Mouse (Mus musculus): Measurements from ENCODE around the gene Bhlhe41. TPM values are rescaled to one million over a fixed set of nuclear protein-coding genes. Genes with fewer than 3 reads are reported as not detected.
A peak's percentile ranks its signal among the peaks of the same experiment; 100 is the strongest.

The Bhlhe41 gene
- polyA plus RNA-seq, 1 experiment from 2014 or later = 0.12 TPM

- H3K36me3 ChIP-seq (replicated peaks) = no peaks in the 10 kb centered on the region
- H3K27me3 ChIP-seq = peaks cover 22% of the 10 kb centered on the region
- no peaks in the 10 kb centered on the region for H3K9me3 ChIP-seq (replicated peaks)
- H3K9ac ChIP-seq = no peak overlapping the region
- WGBS (ENCODE audit: insufficient replicate concordance) = 76% methylated on average over 7 of the region's 7 CpGs
- no peak for ATAC-seq (ENCODE audit: insufficient read depth)
- peaks cover 6% of the 10 kb centered on the region for H3K4me1 ChIP-seq (replicated peaks)
- no peak overlapping the region for H3K27ac ChIP-seq (replicated peaks)
- H3K4me3 ChIP-seq (replicated peaks) = no peak overlapping the region
- no peak overlapping the region for H3K4me2 ChIP-seq
These were observed 7.9 kb downstream of the Bhlhe41 start for GRCm38 (mm10) chr6:145857428-145857827.

GRCm38 (mm10) chr6:145855720-145856551 lies 9.4 kb downstream of the Bhlhe41 start:
- no peak overlapping the region for H3K9ac ChIP-seq
- peak overlapping the region; percentile 46 for H3K4me2 ChIP-seq
- H3K4me1 ChIP-seq (replicated peaks) = peaks cover 6% of the 10 kb centered on the region
- H3K36me3 ChIP-seq (replicated peaks) = no peaks in the 10 kb centered on the region
- no peak overlapping the region for H3K27ac ChIP-seq (replicated peaks)
- no peaks in the 10 kb centered on the region for H3K9me3 ChIP-seq (replicated peaks)
- peak; percentile 53 for ATAC-seq (ENCODE audit: insufficient read depth)
- 15% methylated on average over 28 of the region's 28 CpGs for WGBS (ENCODE audit: insufficient replicate concordance)
- H3K4me3 ChIP-seq (replicated peaks) = no peak overlapping the region
- peaks cover 10% of the 10 kb centered on the region; the same call in 1 of the 2 replicates for H3K27me3 ChIP-seq

- Histone ChIP-seq H3K9me3 (replicated peaks) (no peaks in the 10 kb centered on the region), H3K4me1 (replicated peaks) (peaks cover 6% of the 10 kb centered on the region), H3K36me3 (replicated peaks) (no peaks in the 10 kb centered on the region), H3K27ac (replicated peaks) (no peak overlapping the region), H3K4me3 (replicated peaks) (no peak overlapping the region), H3K4me2 (no peak overlapping the region), H3K9ac (no peak overlapping the region), H3K27me3 (0 out of 2 replicates have a peak, but pooled peaks cover 3% of the 10 kb centered on the region)
- no peak for ATAC-seq (ENCODE audit: insufficient read depth)
- 62% methylated on average over 5 of the region's 5 CpGs for WGBS (ENCODE audit: insufficient replicate concordance)
These were observed 10.6 kb downstream of the Bhlhe41 start for GRCm38 (mm10) chr6:145854756-145855155.

- ATAC-seq (ENCODE audit: insufficient read depth) = no peak
- Histone ChIP-seq H3K27ac (replicated peaks) (no peak overlapping the region), H3K27me3 (0 out of 2 replicates have a peak, but pooled peaks cover 2% of the 10 kb centered on the region), H3K36me3 (replicated peaks) (no peaks in the 10 kb centered on the region), H3K4me1 (replicated peaks) (peaks cover 6% of the 10 kb centered on the region), H3K4me2 (no peak overlapping the region), H3K9me3 (replicated peaks) (no peaks in the 10 kb centered on the region), H3K9ac (no peak overlapping the region), H3K4me3 (replicated peaks) (no peak overlapping the region)
- WGBS (ENCODE audit: insufficient replicate concordance) = 70% methylated on average over 10 of the region's 10 CpGs
These were observed 11.8 kb downstream of the Bhlhe41 start for GRCm38 (mm10) chr6:145853356-145854079.

GRCm38 (mm10) chr6:145852708-145853107 lies 12.7 kb downstream of the Bhlhe41 start:
- Histone ChIP-seq H3K27ac (replicated peaks) (no peak overlapping the region), H3K4me2 (no peak overlapping the region), H3K27me3 (no peaks in the 10 kb centered on the region), H3K4me3 (replicated peaks) (no peak overlapping the region), H3K36me3 (replicated peaks) (no peaks in the 10 kb centered on the region), H3K4me1 (replicated peaks) (peaks cover 6% of the 10 kb centered on the region), H3K9me3 (replicated peaks) (no peaks in the 10 kb centered on the region), H3K9ac (no peak overlapping the region)
- ATAC-seq (ENCODE audit: insufficient read depth) = no peak
- 78% methylated on average over 7 of the region's 7 CpGs for WGBS (ENCODE audit: insufficient replicate concordance)

- no peak for ATAC-seq (ENCODE audit: insufficient read depth)
- Histone ChIP-seq H3K27me3 (no peaks in the 10 kb centered on the region), H3K36me3 (replicated peaks) (no peaks in the 10 kb centered on the region), H3K4me2 (no peak overlapping the region), H3K4me1 (replicated peaks) (peaks cover 6% of the 10 kb centered on the region), H3K4me3 (replicated peaks) (no peak overlapping the region), H3K27ac (replicated peaks) (no peak overlapping the region), H3K9me3 (replicated peaks) (no peaks in the 10 kb centered on the region), H3K9ac (no peak overlapping the region)
- WGBS (ENCODE audit: insufficient replicate concordance) = 60% methylated on average over 11 of the region's 11 CpGs
These were observed 13.4 kb downstream of the Bhlhe41 start for GRCm38 (mm10) chr6:145851956-145852355.

- no peak for ATAC-seq (ENCODE audit: insufficient read depth)
- 21% methylated on average over 2 of the region's 2 CpGs for WGBS (ENCODE audit: insufficient replicate concordance)
These were observed 14.6 kb downstream of the Bhlhe41 start for GRCm38 (mm10) chr6:145850789-145851188.

GRCm38 (mm10) chr6:145847661-145848060 lies 17.7 kb downstream of the Bhlhe41 start:
- Histone ChIP-seq H3K27ac (replicated peaks) (no peak overlapping the region), H3K4me1 (replicated peaks) (no peaks in the 10 kb centered on the region), H3K9me3 (replicated peaks) (no peaks in the 10 kb centered on the region), H3K9ac (no peak overlapping the region), H3K4me2 (no peak overlapping the region), H3K27me3 (no peaks in the 10 kb centered on the region), H3K36me3 (replicated peaks) (no peaks in the 10 kb centered on the region), H3K4me3 (replicated peaks) (no peak overlapping the region)
- no peak for ATAC-seq (ENCODE audit: insufficient read depth)
- 70% methylated on average over 8 of the region's 8 CpGs for WGBS (ENCODE audit: insufficient replicate concordance)

More at GRCm38 (mm10) chr6:145850789-145851188, 14.6 kb downstream of the Bhlhe41 start:
- Histone ChIP-seq H3K4me1 (replicated peaks) (peaks cover 4% of the 10 kb centered on the region), H3K27ac (replicated peaks) (no peak overlapping the region), H3K4me2 (no peak overlapping the region), H3K27me3 (no peaks in the 10 kb centered on the region), H3K4me3 (replicated peaks) (no peak overlapping the region), H3K9ac (no peak overlapping the region), H3K36me3 (replicated peaks) (no peaks in the 10 kb centered on the region), H3K9me3 (replicated peaks) (no peaks in the 10 kb centered on the region)

- 57% methylated on average over 6 of the region's 6 CpGs for WGBS (ENCODE audit: insufficient replicate concordance)
- Histone ChIP-seq H3K9ac (no peak overlapping the region), H3K36me3 (replicated peaks) (no peaks in the 10 kb centered on the region), H3K4me3 (replicated peaks) (no peak overlapping the region), H3K27ac (replicated peaks) (no peak overlapping the region), H3K4me2 (no peak overlapping the region), H3K4me1 (replicated peaks) (no peaks in the 10 kb centered on the region), H3K27me3 (no peaks in the 10 kb centered on the region), H3K9me3 (replicated peaks) (no peaks in the 10 kb centered on the region)
- ATAC-seq (ENCODE audit: insufficient read depth) = no peak
These were observed 18.4 kb downstream of the Bhlhe41 start for GRCm38 (mm10) chr6:145846948-145847347.

GRCm38 (mm10) chr6:145846076-145846475 lies 19.3 kb downstream of the Bhlhe41 start:
- Histone ChIP-seq H3K9ac (no peak overlapping the region), H3K9me3 (replicated peaks) (no peaks in the 10 kb centered on the region), H3K36me3 (replicated peaks) (no peaks in the 10 kb centered on the region), H3K4me3 (replicated peaks) (no peak overlapping the region), H3K27me3 (no peaks in the 10 kb centered on the region), H3K4me2 (no peak overlapping the region), H3K4me1 (replicated peaks) (no peaks in the 10 kb centered on the region), H3K27ac (replicated peaks) (no peak overlapping the region)
- no peak for ATAC-seq (ENCODE audit: insufficient read depth)
- WGBS (ENCODE audit: insufficient replicate concordance) = 40% methylated on average over 1 of the region's 1 CpGs

- H3K27ac ChIP-seq (replicated peaks) = no peak overlapping the region
- no peaks in the 10 kb centered on the region for H3K9me3 ChIP-seq (replicated peaks)
- no peak overlapping the region for H3K9ac ChIP-seq
- H3K36me3 ChIP-seq (replicated peaks) = no peaks in the 10 kb centered on the region
- ATAC-seq (ENCODE audit: insufficient read depth) = no peak
- no peaks in the 10 kb centered on the region for H3K27me3 ChIP-seq
- no peak overlapping the region for H3K4me2 ChIP-seq
- no peak overlapping the region for H3K4me3 ChIP-seq (replicated peaks)
- 40% methylated on average over 5 of the region's 5 CpGs for WGBS (ENCODE audit: insufficient replicate concordance)
- H3K4me1 ChIP-seq (replicated peaks) = no peaks in the 10 kb centered on the region
These were observed 19.7 kb downstream of the Bhlhe41 start for GRCm38 (mm10) chr6:145845611-145846010.
